Mouse (Mus musculus): ENCODE measurements around the gene Atg9a. TPM values are rescaled to one million over a fixed set of nuclear protein-coding genes. Genes with fewer than 3 reads are reported as not detected.

The Atg9a gene
- total and polyA plus RNA-seq, 3 experiments = 7.8 to 26.1 TPM; not detected in 1

DNA sequence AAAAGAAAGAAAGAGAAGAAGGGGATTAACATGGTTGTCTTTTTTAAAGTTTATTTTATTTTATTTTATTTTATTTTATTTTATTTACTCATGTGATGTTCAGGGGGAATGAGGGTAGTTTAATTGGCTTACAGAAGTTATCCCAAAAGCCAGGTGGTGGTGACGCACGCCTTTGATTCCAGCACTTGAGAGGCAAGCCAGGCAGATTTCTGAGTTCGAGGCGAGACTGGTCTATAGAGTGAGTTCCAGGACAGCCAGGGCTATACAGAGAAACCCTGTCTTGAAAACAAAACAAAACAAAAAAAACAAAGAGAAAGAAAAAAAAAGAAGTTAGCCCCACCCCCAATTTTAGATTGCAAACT, 31.8 kb downstream of the Atg9a start:
- Histone ChIP-seq H3K4me1 (ENCODE audit: control insufficient read depth in 1 of 2, insufficient read depth in 2 of 2, low read length in 2 of 2) (peaks cover 11 to 18% of the 10 kb centered on the region in 2 experiments), H3K36me3 (ENCODE audit: control insufficient read depth in 1 of 2, insufficient read depth in 2 of 2, low read length in 2 of 2) (peaks cover 0 to 21% of the 10 kb centered on the region in 2 experiments; a peak in 2 of 4 replicates), H3K27me3 (ENCODE audit: control insufficient read depth in 1 of 2, insufficient read depth in 2 of 2, low read length in 2 of 2) (no peaks in the 10 kb centered on the region), H3K4me3 (ENCODE audit: control insufficient read depth in 1 of 2, insufficient read depth in 1 of 2, low read depth in 2 of 2, low read length in 2 of 2) (peak overlapping the region; percentile 22 to 37; a peak in 3 of 4 replicates), H3K79me2 (ENCODE audit: control insufficient read depth, insufficient read depth, low read length, poor library complexity) (no peaks in the 10 kb centered on the region), H3K9me3 (replicated peaks; ENCODE audit: insufficient read depth, low read length) (no peaks in the 10 kb centered on the region), H3K27ac (ENCODE audit: control insufficient read depth, low read depth, low read length) (peak overlapping the region; percentile 72), H3K9ac (ENCODE audit: control insufficient read depth, low read depth, low read length, poor library complexity, severe bottlenecking) (peak overlapping the region; percentile 37)
- peak; percentile 52 for DNase-seq (ENCODE audit: low read depth, low spot score)
- no peak for TF ChIP-seq USF2 (IDR thresholded peaks at IDR 0.05; ENCODE audit: borderline replicate concordance in 1 of 2, insufficient read depth in 1 of 2, low read depth in 1 of 2, low read length in 2 of 2)
- 0 out of 2 replicates have a peak, but pooled peaks have one; percentile 51 for TF ChIP-seq ZNF384 (IDR thresholded peaks at IDR 0.05; ENCODE audit: low read depth, low read length)
- no peak for TF ChIP-seq UBTF (IDR thresholded peaks at IDR 0.05; ENCODE audit: borderline replicate concordance, insufficient read depth, low read depth, low read length)

DNA sequence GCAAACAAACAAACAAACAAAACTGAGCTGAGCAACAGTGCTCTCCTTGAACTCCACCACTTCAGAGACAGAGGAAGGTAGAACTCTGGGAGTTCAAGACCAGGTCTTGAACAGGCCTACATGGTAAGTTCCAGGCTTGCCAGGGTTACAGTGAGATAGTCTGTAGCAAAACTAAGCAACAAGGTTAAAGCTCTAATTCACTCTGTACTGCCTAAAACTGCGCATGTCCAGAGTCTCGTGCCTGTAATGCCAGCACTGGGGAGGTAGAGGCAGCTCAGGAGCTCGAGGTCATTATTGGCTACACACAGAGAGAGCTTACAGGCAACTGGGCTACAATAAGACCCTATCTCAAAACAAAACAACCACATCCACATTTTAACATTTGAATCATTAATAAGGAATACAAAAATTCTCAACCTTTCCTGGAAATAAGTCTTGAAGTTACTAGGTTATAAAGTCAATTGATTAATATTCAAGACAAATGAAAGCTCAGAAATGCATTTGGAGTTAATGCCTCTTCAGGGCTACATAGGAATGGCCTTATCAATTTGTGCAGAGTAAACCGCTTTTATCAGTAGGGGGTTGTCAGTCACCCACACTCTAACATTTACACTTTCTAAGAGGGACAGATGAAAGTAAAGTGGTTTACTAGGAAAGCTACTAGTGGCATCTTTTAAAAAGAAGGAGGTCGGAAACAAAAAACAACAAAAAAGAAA, 32.3 kb downstream of the Atg9a start:
- Histone ChIP-seq H3K9me3 (replicated peaks; ENCODE audit: insufficient read depth, low read length) (no peaks in the 10 kb centered on the region), H3K4me3 (ENCODE audit: control insufficient read depth in 1 of 2, insufficient read depth in 1 of 2, low read depth in 2 of 2, low read length in 2 of 2) (peak overlapping the region; percentile 12 to 37; a peak in 3 of 4 replicates), H3K9ac (ENCODE audit: control insufficient read depth, low read depth, low read length, poor library complexity, severe bottlenecking) (peak overlapping the region; percentile 18), H3K4me1 (ENCODE audit: control insufficient read depth in 1 of 2, insufficient read depth in 2 of 2, low read length in 2 of 2) (peaks cover 13 to 21% of the 10 kb centered on the region in 2 experiments), H3K79me2 (ENCODE audit: control insufficient read depth, insufficient read depth, low read length, poor library complexity) (no peaks in the 10 kb centered on the region), H3K36me3 (ENCODE audit: control insufficient read depth in 1 of 2, insufficient read depth in 2 of 2, low read length in 2 of 2) (peaks cover 0 to 21% of the 10 kb centered on the region in 2 experiments; a peak in 2 of 4 replicates), H3K27ac (ENCODE audit: control insufficient read depth, low read depth, low read length) (peak overlapping the region; percentile 55), H3K27me3 (ENCODE audit: control insufficient read depth in 1 of 2, insufficient read depth in 2 of 2, low read length in 2 of 2) (no peaks in the 10 kb centered on the region)
- TF ChIP-seq NRF1 (IDR thresholded peaks at IDR 0.05; ENCODE audit: insufficient read depth, low read depth, low read length, poor library complexity, severe bottlenecking) (peak; percentile 57), TCF12 (IDR thresholded peaks at IDR 0.05; ENCODE audit: low read depth, low read length) (peak; percentile 92), ZMIZ1 (IDR thresholded peaks at IDR 0.05; ENCODE audit: low read depth, low read length) (no peak), ETS1 (IDR thresholded peaks at IDR 0.05; ENCODE audit: low read depth, low read length) (peak; percentile 77; the same call in 1 of the 2 replicates), GABPA (IDR thresholded peaks at IDR 0.05; ENCODE audit: low read depth, low read length) (no peak), EP300 (IDR thresholded peaks at IDR 0.05; ENCODE audit: low read depth in 1 of 2, low read length in 2 of 2) (peak; percentile 88 to 91), SMC3 (IDR thresholded peaks at IDR 0.05; ENCODE audit: low read depth, low read length) (no peak), TBP (IDR thresholded peaks at IDR 0.05; ENCODE audit: low read depth, low read length) (no peak), SIN3A (IDR thresholded peaks at IDR 0.05; ENCODE audit: low read length) (peak; percentile 62), CTCF (IDR thresholded peaks at IDR 0.05 in 2 of 3, conservative IDR thresholded peaks at IDR 0.05 in 1 of 3; ENCODE audit: control insufficient read depth in 1 of 3, insufficient read depth in 1 of 3, low read depth in 2 of 3, low read length in 3 of 3, poor library complexity in 1 of 3, severe bottlenecking in 1 of 3) (no peak), ZKSCAN1 (IDR thresholded peaks at IDR 0.05; ENCODE audit: low read depth, low read length) (no peak), ELF1 (IDR thresholded peaks at IDR 0.05; ENCODE audit: low read depth, low read length) (no peak), POLR2AphosphoS2 (IDR thresholded peaks at IDR 0.05; ENCODE audit: low read length) (no peak), BHLHE40 (IDR thresholded peaks at IDR 0.05; ENCODE audit: borderline replicate concordance, low read depth, low read length) (peak; percentile 74; the same call in 1 of the 2 replicates), MAFK (IDR thresholded peaks at IDR 0.05; ENCODE audit: borderline replicate concordance, low read depth, low read length) (no peak), KAT2A (conservative IDR thresholded peaks at IDR 0.05; ENCODE audit: low read depth, low read length) (no peak), POLR2AphosphoS5 (IDR thresholded peaks at IDR 0.05; ENCODE audit: borderline replicate concordance, low read depth, low read length) (no peak), CHD1 (IDR thresholded peaks at IDR 0.05; ENCODE audit: low read depth, low read length) (no peak), RCOR1 (IDR thresholded peaks at IDR 0.05; ENCODE audit: low read depth, low read length) (peak; percentile 82), MYB (IDR thresholded peaks at IDR 0.05; ENCODE audit: low read depth, low read length) (no peak), GATA1 (IDR thresholded peaks at IDR 0.05; ENCODE audit: low read depth, low read length) (peak; percentile 96), ZNF384 (IDR thresholded peaks at IDR 0.05; ENCODE audit: low read depth, low read length) (no peak), E2F4 (IDR thresholded peaks at IDR 0.05; ENCODE audit: borderline replicate concordance, low read depth, low read length) (no peak), MEF2A (IDR thresholded peaks at IDR 0.05; ENCODE audit: extremely low read depth, insufficient replicate concordance, low read depth, low read length, poor library complexity, severe bottlenecking) (no peak), USF2 (IDR thresholded peaks at IDR 0.05; ENCODE audit: borderline replicate concordance in 1 of 2, insufficient read depth in 1 of 2, low read depth in 1 of 2, low read length in 2 of 2) (no peak), TAL1 (IDR thresholded peaks at IDR 0.05; ENCODE audit: low read length) (peak; percentile 66), POLR2A (IDR thresholded peaks at IDR 0.05; ENCODE audit: control insufficient read depth in 1 of 2, insufficient read depth in 1 of 2, low read depth in 1 of 2, low read length in 2 of 2, poor library complexity in 1 of 2) (no peak)
- DNase-seq (ENCODE audit: low read depth, low spot score) = peak; percentile 68
